Comparison of ENCODE assay signal across 8 mouse cellular contexts in genomic region chr7:24506838-24507725, GRCm38 (mm10). TPM values are rescaled to one million over a fixed set of nuclear protein-coding genes. Genes with fewer than 3 reads are reported as not detected.
A peak's percentile ranks its signal among the peaks of the same experiment; 100 is the strongest.
DNase-seq lines count a peak whose midpoint lies in the region; ATAC-seq lines count a peak whose summit lies in the region.

Gene Zfp428 (plus strand): TSS chr7:24507006.

- no peaks in the 10 kb centered on the region for H3K79me2 ChIP-seq in macrophage (ENCODE audit: inconsistent target)

- H3K36me3 ChIP-seq in hindbrain, embryonic 15.5 days: 0 out of 2 replicates have a peak, but pooled peaks cover 16% of the 10 kb centered on the region
- no peaks in the 10 kb centered on the region for H3K36me3 ChIP-seq in macrophage (ENCODE audit: inconsistent target)

- peak within 1 kb of the TSS; percentile 68 for H3K4me3 ChIP-seq in hindbrain, embryonic 15.5 days
- peak within 1 kb of the TSS; percentile 58 for H3K4me3 ChIP-seq in macrophage (ENCODE audit: inconsistent target)

- peak within 1 kb of the TSS; percentile 72 for H3K4me2 ChIP-seq in hindbrain, embryonic 15.5 days

- no peaks in the 10 kb centered on the region for H3K27me3 ChIP-seq in hindbrain, embryonic 15.5 days

- WGBS in hindbrain, embryonic 15.5 days: under 1% methylated on average over 84 of the region's 84 CpGs
- WGBS in macrophage (ENCODE audit: missing documents): under 1% methylated on average over 71 of the region's 84 CpGs

- H3K4me1 ChIP-seq in hindbrain, embryonic 15.5 days (replicated peaks): peaks cover 57% of the 10 kb centered on the region

- peak within 1 kb of the TSS; percentile 100 for H3K27ac ChIP-seq in hindbrain, embryonic 15.5 days (replicated peaks)
- H3K27ac ChIP-seq in macrophage: no peak within 1 kb of the TSS

- no peaks in the 10 kb centered on the region for H3K9me3 ChIP-seq in hindbrain, embryonic 15.5 days

- peak; percentile 70 to 89 for DNase-seq in cerebellum, postnatal 4 days (ENCODE audit: low spot score in 2 of 2)
- peak; percentile 86 for DNase-seq in gastrocnemius, adult 18-20 months (ENCODE audit: low spot score)
- peak; percentile 75 to 85 for DNase-seq in left cerebral cortex, adult 18-20 months (ENCODE audit: low spot score in 2 of 2)
- peak; percentile 89 for DNase-seq in right cerebral cortex, adult 18-20 months
- peak; percentile 83 for DNase-seq in urinary bladder, adult 2 months (ENCODE audit: low spot score)

- peak within 1 kb of the TSS; percentile 85 for H3K9ac ChIP-seq in hindbrain, embryonic 15.5 days

- ATAC-seq in activated CD4-positive, CD25-positive, alpha-beta regulatory T cell, adult 4 months: peak; percentile 28
- peak; percentile 93 for ATAC-seq in hindbrain, embryonic 15.5 days (ENCODE audit: low FRiP score, low read depth)

RNA-seq across cellular contexts. Expression of gene Zfp428, which starts in this region (rescaled TPM):
- polyA plus RNA-seq in activated CD4-positive, CD25-positive, alpha-beta regulatory T cell, adult 4 months (2017; shearing (Covaris generic)): not detected
- total RNA-seq in gastrocnemius, adult 18-20 months (2021): 1 to 10 TPM; 4.1 to 4.5 TPM
- 281 and 307 TPM in 2 replicates for polyA plus RNA-seq in hindbrain, embryonic 15.5 days (2015; fragmentation: Nextera tagmentation; extraction: Ambion mirVana)
- 10 to 100 TPM; 47.7 to 49.3 TPM for total RNA-seq in left cerebral cortex, adult 18-20 months (2021)
- total RNA-seq in macrophage (2018; cell fraction: chromatin; rRNA removed): 1 to 10 TPM in 1 of 26 experiments, not detected in 25; 1.2 TPM
- total RNA-seq in macrophage (2018; cell fraction: cytosol; rRNA removed): 1 to 10 TPM in 14 of 26 experiments, under 1 TPM in 12; 0.43 to 1.7 (median 1.1) TPM
- total RNA-seq in macrophage (2018; cell fraction: nucleus; rRNA removed): 1 to 10 TPM in 5 of 26 experiments, under 1 TPM in 7, not detected in 14; 0.40 to 2.2 (median 0.87) TPM
- polyA plus RNA-seq in macrophage (2018): 0.60 to 3.0 TPM (median 0.77 TPM) in 3 replicates
- polyA plus RNA-seq in urinary bladder, adult 2 months (2012; rRNA removed): 10.0 and 10.7 TPM in 2 replicates

Comparison
In these comparisons a context has a peak if more than half of its experiments do, and no peak if none do; other contexts are left out.
1. RNA of gene Zfp428 (total RNA-seq): 47.7 to 49.3 TPM in left cerebral cortex, adult 18-20 months; 4.1 to 4.5 TPM in gastrocnemius, adult 18-20 months; every median in the first group is over 4 times any median in the second.
2. RNA of gene Zfp428 (polyA plus RNA-seq): 281 to 307 TPM in hindbrain, embryonic 15.5 days; 10.0 to 10.7 TPM in urinary bladder, adult 2 months, 0.60 to 3.0 TPM in macrophage and not detected in activated CD4-positive, CD25-positive, alpha-beta regulatory T cell, adult 4 months; every median in the first group is over 10 times any median in the second.
3. Peak in ATAC-seq in activated CD4-positive, CD25-positive, alpha-beta regulatory T cell, adult 4 months; RNA of the gene not detected or under 1 TPM.
4. Peak in every context shown above with its lines, with median percentiles within 50 percentile points of each other: DNase-seq.